Mouse (Mus musculus) T-cell, adult 2 months (primary cell): ENCODE results near the gene Pifo.

ENCODE experiments used
- DNase-seq: peaks from one replicate; pipeline ENCODE4 v3.0.0; 2022; ENCODE audit warnings: low spot score

Pifo gene

GRCm38 (mm10) chr3:105957235-105957634 is 57.2 kb downstream of the Pifo start:
- DNase-seq: no peak

GRCm38 (mm10) chr3:105951348-105951747 is 63.1 kb downstream of the Pifo start:
- DNase-seq: no peak
